Mouse (Mus musculus): ENCODE measurements around the gene Cfi. TPM values are rescaled to one million over a fixed set of nuclear protein-coding genes. Genes with fewer than 3 reads are reported as not detected.

Gene Cfi
- total RNA-seq, 2 experiments from 2014 or later: not detected

DNA sequence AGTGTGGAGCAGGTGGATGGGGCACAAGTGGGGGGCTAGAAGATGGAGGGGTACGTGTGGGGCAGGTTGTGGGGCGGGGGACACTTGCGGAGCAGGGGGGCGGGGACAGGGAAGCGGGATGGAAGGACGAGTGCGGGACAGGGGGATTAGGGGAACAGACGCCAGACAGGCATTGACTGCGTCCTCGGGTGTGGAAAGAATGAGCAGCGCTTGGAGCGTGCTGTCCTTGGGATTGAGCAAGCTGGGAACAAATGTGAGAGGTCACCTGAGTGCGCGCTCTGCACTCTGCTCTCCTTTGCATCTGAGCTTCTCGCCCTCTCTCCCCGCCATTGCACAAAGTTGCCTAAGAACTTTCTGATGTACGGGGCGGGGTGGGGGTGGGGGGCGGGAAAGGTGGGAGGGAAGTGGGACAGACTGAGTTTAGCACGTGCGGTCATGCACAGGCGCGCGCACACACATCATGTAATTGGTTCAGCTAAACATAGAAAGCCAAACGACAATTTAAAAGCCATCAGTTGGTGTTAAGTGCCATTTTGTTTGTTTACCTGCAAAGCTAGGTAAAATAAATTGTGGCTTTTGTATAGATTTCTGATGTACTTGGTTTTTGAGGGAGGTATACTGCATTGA is 43.6 kb downstream of the Cfi start:
- TF ChIP-seq CTCF (IDR thresholded peaks at IDR 0.05): no peak
- Histone ChIP-seq H3K27ac (peak overlapping the region; percentile 92), H3K4me3 (peak overlapping the region; percentile 96)
- peak; percentile 70 for DNase-seq
- intact Hi-C loops (cut with DNase I): loop anchor here (2.0 to 5.0 kb wide), 2 partner anchors 48 to 178 kb away; partner anchors contain the start of gene Gar1

DNA sequence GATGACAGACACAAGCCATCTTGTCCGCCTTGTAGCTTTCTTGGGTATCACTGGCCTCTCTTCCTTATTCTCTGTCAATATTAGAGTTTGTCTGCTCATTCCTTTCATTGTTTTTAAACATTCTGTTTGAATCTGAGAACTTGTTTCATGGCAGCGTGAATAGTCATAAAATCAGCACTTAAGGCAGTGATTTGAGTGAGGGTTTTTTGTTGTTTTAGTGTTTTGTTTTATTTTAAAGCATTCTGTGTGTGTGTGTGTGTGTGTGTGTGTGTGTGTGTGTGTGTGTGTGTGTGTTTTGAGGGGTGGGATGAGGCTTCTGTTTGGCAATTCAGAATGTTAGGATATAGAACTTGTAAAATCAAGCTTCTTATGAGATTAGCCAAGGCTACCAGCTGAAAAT is 44.2 kb downstream of the Cfi start:
- DNase-seq: no peak
- TF ChIP-seq CTCF (IDR thresholded peaks at IDR 0.05): no peak
- Histone ChIP-seq H3K27ac (peak overlapping the region; percentile 92), H3K4me3 (peak overlapping the region; percentile 96)
- intact Hi-C loops (cut with DNase I): loop anchor here (2.0 to 5.0 kb wide), 2 partner anchors 49 to 177 kb away; partner anchors contain the start of gene Gar1

DNA sequence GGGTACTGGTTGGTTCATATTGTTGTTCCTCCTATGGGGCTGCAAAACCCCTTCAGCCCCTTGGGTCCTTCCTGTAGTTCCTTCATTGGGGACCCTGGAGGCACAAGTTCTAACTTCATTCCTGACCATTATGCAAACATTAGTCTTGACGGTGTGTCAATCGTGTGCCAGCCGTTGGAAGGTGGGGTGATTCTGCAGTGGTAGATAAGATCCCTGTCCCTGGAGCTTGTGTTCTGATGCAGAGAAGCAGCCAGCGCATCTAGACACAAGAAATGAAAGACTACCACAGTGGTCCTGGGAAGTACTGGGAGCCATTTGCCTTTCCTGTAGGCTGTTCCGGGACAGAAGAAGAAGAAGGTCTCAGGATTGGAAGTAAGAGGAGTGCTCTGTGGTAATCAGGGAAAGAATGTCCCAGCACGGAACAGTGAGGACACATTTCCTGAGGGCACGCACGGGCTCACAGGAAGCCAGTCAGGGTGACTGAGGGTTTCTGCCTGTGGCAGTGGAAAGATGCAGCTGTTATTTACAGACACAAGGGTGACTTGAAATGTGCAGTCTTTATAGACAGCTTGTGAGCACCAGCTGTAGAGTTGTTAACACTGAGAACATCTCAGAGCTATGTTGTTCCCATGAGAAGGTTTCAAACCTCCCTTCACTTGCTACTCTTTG is 45.4 kb downstream of the Cfi start:
- DNase-seq: no peak
- intact Hi-C loops (cut with DNase I): no loop called here
- Histone ChIP-seq H3K27ac (peak overlapping the region; percentile 62), H3K4me3 (no peak overlapping the region)
- no peak for TF ChIP-seq CTCF (IDR thresholded peaks at IDR 0.05)

DNA sequence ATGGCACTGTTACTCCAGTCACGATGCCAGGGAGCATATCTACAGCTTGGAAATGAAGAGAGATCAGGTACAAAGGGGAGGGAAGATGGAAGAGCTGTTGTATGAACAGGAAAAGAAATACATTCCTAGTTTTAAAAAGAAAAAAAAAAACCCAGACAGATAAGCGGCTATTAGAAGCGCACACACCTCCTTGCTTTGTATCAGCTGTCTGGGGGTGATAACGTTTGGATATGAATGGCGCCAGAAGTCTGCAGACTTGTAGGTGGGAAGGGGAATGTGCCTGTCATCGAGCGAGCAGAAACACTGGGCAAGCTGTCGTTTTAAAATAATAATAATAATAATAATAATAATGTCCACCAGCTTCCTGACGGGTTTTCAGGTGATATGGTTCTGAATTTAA is 49.9 kb downstream of the Cfi start:
- intact Hi-C loops (cut with DNase I): no loop called here
- no peak for DNase-seq
- Histone ChIP-seq H3K27ac (no peak overlapping the region), H3K4me3 (no peak overlapping the region)
- TF ChIP-seq CTCF (IDR thresholded peaks at IDR 0.05): no peak

DNA sequence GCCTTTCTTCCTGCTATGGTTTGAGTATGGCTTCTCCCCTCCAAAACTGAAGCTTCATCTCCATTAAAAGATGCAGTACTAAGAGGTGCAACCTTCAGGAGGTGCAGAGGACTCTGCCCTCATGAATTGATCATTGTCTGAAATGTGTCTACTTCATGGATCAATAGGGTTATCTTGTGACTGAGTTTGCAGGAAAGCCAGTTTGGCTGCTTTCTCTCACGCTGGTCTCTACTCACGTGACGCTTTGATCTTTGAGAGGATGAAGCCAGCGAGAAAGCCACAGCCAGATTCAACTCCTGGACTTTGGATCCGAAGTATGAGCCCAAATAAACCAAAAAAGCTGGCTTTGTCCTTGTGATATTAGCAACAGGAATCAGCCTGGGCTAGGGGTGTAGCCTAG is 50.7 kb downstream of the Cfi start:
- no peak for DNase-seq
- no peak for TF ChIP-seq CTCF (IDR thresholded peaks at IDR 0.05)
- Histone ChIP-seq H3K4me3 (no peak overlapping the region), H3K27ac (no peak overlapping the region)
- intact Hi-C loops (cut with DNase I): no loop called here

DNA sequence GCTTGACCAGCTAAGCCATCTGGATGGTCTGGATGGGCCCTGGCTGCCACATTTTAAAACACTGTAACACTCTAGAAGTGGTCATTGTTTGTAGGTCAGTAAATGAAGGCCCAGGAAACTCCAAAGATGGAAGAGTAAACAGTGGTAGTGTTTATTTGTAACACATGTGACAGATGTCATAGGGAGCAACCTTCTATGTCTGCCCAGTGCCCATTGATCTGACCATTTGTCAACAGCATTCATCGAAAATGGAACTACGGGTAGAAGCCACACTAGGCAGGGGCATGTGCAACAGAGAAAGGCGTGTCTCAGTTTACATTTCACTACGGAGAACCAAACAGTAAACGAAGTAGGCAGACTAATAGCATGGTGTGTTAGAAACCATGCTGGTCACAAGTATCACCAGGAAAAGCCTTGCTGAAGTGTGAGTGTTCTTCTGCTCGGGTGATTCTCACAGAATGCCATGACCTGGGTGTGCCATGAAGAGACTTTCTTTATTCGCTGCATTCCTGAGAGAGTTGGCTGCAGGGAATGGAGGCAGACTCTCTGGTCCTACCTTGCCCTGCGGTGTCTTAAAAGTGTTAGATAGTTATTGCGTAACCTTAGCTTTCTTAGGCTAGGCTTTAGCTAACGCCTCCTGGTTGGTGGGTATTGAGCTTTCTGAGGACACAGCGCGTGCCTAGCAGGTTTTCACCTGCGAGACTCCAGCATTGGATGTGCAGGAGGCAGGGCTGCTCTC is 52.3 kb downstream of the Cfi start:
- intact Hi-C loops (cut with DNase I): no loop called here
- no peak for TF ChIP-seq CTCF (IDR thresholded peaks at IDR 0.05)
- DNase-seq: no peak

DNA sequence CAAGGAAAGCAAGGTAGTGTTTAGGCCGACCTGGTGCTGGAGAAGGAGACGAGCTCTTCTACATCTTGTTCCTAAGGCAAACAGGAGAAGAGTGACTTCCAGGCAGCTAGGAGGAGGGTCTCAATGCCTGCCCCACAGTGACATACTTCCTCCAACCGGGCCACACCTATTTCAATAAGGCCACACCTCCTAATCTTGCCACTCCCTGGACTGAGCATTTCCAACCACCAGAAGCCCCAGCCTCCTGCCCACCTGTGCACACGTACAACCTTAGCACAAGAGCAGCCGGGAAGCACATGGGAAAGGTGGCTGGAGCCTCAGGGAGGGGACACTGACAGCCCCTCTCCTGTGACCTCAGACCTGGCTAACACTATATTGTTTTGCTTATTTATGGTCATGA is 56.3 kb downstream of the Cfi start:
- Histone ChIP-seq H3K4me3 (no peak overlapping the region), H3K27ac (no peak overlapping the region)
- intact Hi-C loops (cut with DNase I): no loop called here
- no peak for TF ChIP-seq CTCF (IDR thresholded peaks at IDR 0.05)
- no peak for DNase-seq

More for the DNA sequence above, 52.3 kb downstream of the Cfi start:
- Histone ChIP-seq H3K4me3 (no peak overlapping the region), H3K27ac (no peak overlapping the region)

DNA sequence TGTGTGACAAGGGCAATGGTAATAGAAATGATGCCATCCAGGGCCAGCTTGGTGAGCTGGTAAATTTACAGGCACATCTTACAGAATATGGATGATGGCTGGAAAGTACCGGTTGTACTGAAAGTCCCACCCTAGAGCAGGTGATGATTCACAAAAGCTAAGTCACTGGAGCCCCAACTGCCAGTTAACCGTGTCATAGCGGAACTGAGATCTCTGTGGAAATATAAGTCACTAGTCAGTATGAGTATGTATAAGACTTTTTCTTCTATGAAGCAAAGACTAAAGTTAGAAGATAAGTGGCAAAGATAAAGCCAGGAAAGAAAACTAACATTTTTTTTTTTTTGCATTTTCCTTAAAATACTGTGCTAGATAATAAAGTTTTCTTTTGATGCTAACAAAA is 57.5 kb downstream of the Cfi start:
- TF ChIP-seq CTCF (IDR thresholded peaks at IDR 0.05): no peak
- intact Hi-C loops (cut with DNase I): no loop called here
- H3K27ac ChIP-seq: no peak overlapping the region
- H3K4me3 ChIP-seq: no peak overlapping the region
- DNase-seq: no peak

DNA sequence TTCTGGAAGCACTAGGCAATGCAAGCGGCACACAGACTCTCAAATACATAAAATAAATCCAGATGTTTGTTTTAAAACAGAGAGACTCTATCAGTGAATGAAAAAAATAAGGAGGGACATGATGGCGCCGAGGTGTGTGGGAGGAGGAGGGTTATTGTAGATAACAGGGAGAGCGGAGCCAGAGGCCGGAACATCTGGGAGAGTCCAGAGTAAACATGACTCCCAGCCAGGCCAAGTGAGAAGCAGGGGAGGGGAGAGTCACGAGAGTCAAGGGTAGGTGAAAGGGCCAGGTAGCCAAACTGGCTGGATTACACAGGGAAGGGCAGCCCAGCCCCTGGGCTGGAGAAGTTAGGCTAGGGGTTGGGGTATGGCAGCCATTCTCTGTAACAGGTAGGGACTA is 60.9 kb downstream of the Cfi start:
- no peak for DNase-seq
- H3K27ac ChIP-seq: no peak overlapping the region
- intact Hi-C loops (cut with DNase I): no loop called here
- H3K4me3 ChIP-seq: no peak overlapping the region
- TF ChIP-seq CTCF (IDR thresholded peaks at IDR 0.05): no peak

DNA sequence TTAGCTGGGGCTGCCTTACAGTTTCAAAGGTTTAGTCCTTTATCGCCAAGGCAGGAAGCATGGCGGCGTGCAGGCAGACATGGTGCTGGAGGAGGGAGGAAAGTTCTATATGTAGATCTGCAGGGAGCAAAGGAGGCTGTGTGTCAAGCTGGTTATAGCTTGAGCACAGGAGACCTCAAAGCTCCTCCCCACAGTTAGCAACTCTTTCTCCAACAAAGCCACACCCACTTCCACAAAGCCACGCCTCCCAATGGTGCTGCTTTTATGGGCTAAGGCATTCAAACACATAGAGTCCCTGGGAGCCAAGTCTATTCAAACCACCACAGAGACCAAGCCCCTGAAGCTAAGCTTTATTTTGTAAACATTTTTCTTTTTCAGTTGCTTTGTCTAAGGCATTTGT is 63.2 kb downstream of the Cfi start:
- Histone ChIP-seq H3K4me3 (no peak overlapping the region), H3K27ac (no peak overlapping the region)
- DNase-seq: no peak
- intact Hi-C loops (cut with DNase I): no loop called here
- no peak for TF ChIP-seq CTCF (IDR thresholded peaks at IDR 0.05)

DNA sequence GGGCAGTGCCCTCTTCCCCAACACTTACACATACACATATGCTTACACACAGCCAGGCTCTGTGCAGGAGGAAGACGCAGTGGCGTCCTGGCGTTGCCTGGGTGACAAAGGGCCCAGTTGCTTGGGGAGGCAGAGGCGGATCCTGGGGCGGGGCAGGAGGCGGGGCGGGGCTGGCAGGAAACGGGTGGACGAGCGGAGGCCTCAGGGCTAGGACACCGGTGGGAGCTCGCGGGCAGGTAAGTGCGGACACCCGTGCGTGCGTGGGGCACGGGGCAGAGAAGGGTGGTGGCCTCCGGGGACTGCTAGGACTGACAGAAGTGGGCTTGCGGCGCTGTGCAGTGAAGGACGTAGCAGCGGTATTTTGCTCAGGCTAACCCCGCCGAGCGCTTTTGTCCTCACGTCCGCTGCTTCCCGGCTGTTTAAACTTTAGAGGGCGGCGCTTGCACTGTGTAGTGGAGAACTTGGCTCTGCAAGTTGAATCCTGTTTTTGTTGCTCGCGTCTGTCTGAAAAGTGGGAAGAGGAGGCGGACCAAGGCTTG is 65.7 kb downstream of the Cfi start, which contains the start of gene Casp6:
Gene Casp6 (plus strand): TSS at position 155 of the 539 bp plus-strand sequence.
- intact Hi-C loops (cut with DNase I): no loop called here
- peak within 1 kb of the TSS; percentile 77 for H3K27ac ChIP-seq
- peak; percentile 89 for DNase-seq
- H3K4me3 ChIP-seq: peak within 1 kb of the TSS; percentile 91
- TF ChIP-seq CTCF (IDR thresholded peaks at IDR 0.05): no peak

DNA sequence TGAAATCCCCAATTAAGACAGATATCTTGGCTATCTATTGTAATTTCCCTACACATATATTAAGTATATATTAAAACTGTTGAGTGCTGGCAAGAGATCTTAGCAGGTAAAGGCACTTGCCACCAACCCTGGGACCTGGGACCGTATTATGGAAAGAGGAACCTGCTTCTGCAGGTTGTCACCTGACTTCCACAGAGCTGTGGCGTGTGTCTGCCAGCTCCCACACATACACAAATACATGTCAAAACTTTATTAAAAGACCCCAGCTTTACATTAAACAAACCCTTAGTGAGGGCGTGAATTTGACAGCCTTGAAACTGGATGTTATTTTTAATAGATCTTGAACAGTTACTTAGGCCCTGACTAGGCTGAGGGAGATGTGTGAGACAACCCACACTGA is 67.7 kb downstream of the Cfi start:
- no peak for DNase-seq

DNA sequence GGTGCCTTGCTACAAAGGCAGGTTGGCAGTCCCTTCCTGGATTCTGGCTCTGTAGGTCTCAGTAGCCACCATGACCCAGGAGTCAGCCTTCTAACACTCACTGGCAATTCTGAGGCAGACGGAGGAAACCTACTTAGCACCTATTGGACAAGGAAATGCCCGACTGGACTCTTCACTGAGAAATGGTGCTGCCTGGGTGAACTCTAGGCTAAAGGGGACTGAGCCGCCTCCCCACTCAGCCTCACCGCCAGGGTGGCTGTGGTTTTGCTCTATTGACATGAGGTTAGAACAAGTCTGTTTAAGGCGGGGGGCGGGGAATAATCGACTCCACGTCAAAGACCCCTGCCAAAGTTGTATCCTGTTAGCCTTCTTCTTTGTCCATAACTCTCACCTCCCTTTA is 68.2 kb downstream of the Cfi start:
- intact Hi-C loops (cut with DNase I): no loop called here

More for the DNA sequence above, 67.7 kb downstream of the Cfi start:
- intact Hi-C loops (cut with DNase I): no loop called here
- Histone ChIP-seq H3K4me3 (no peak overlapping the region), H3K27ac (no peak overlapping the region)
- TF ChIP-seq CTCF (IDR thresholded peaks at IDR 0.05): no peak

More for the DNA sequence above, 68.2 kb downstream of the Cfi start:
- no peak overlapping the region for H3K27ac ChIP-seq
- no peak for TF ChIP-seq CTCF (IDR thresholded peaks at IDR 0.05)
- no peak for DNase-seq
- no peak overlapping the region for H3K4me3 ChIP-seq

Measured in gastrocnemius, adult 2 months (tissue).